ENCODE assay signal across 13 mouse cellular contexts in genomic region chr15:85172054-85172453, GRCm38 (mm10). TPM values are rescaled to one million over a fixed set of nuclear protein-coding genes. Genes with fewer than 3 reads are reported as not detected.
DNase-seq lines count a peak whose midpoint lies in the region; ATAC-seq and TF ChIP-seq lines count a peak whose summit lies in the region.
"Had no signal": no experiment of that assay in that cellular context is flagged by ENCODE, and none has a peak within 500 bp of the region (broad histone marks: within the 10 kb centered on the region; RNA-seq: fewer than 3 reads in every experiment).

No protein-coding gene starts in this region.

- no peak overlapping the region for H3K4me3 ChIP-seq in kidney, embryonic 16.5 days (ENCODE audit: low read length)
- H3K4me3 ChIP-seq in kidney, adult 2 months (ENCODE audit: insufficient read depth, low read depth, low read length), result no peak overlapping the region
- H3K4me3 ChIP-seq: forebrain, embryonic 15.5 days; neural tube, embryonic 13.5 days had no signal

- peaks cover 11% of the 10 kb centered on the region for H3K4me1 ChIP-seq in kidney, embryonic 16.5 days (ENCODE audit: insufficient read depth, low read length)
- no peaks in the 10 kb centered on the region for H3K4me1 ChIP-seq in kidney, adult 2 months (ENCODE audit: control insufficient read depth, insufficient read depth, low read length)

- no peak for TF ChIP-seq POLR2A in kidney, adult 2 months (IDR thresholded peaks at IDR 0.05; ENCODE audit: low read depth, low read length)

- no peak overlapping the region for H3K27ac ChIP-seq in kidney, embryonic 16.5 days (ENCODE audit: low read length)
- no peak overlapping the region for H3K27ac ChIP-seq in kidney, adult 2 months (ENCODE audit: insufficient read depth, low read depth, low read length)
- H3K27ac ChIP-seq: forebrain, embryonic 15.5 days; neural tube, embryonic 13.5 days had no signal

- H3K9me3 ChIP-seq in kidney, embryonic 16.5 days (ENCODE audit: low read length), result no peaks in the 10 kb centered on the region
- H3K9me3 ChIP-seq: forebrain, embryonic 15.5 days; neural tube, embryonic 13.5 days had no signal

- H3K9ac ChIP-seq in kidney, embryonic 16.5 days (replicated peaks; ENCODE audit: low read length), result no peak overlapping the region
- H3K9ac ChIP-seq: forebrain, embryonic 15.5 days; neural tube, embryonic 13.5 days had no signal

- TF ChIP-seq CTCF in kidney, adult 2 months (conservative IDR thresholded peaks at IDR 0.05; ENCODE audit: insufficient read depth, insufficient read length, low read depth, low read length), result no peak

- intact Hi-C loops in heart, postnatal 10 days (cut with DNase I), result no loop called here

- H3K36me3 ChIP-seq in kidney, embryonic 16.5 days (ENCODE audit: insufficient read depth, low read length), result no peaks in the 10 kb centered on the region
- no peaks in the 10 kb centered on the region for H3K36me3 ChIP-seq in kidney, adult 2 months (ENCODE audit: control insufficient read depth, insufficient read depth, low read length)
- H3K36me3 ChIP-seq: forebrain, embryonic 15.5 days; neural tube, embryonic 13.5 days had no signal

- peak; percentile 94 for ATAC-seq in kidney, embryonic 16.5 days (ENCODE audit: low FRiP score, low TSS enrichment)
- ATAC-seq: forebrain, embryonic 15.5 days; Patski had no signal

- 38% methylated on average over 2 of the region's 2 CpGs for WGBS in kidney, embryonic 16.5 days
- WGBS in kidney, adult 2 months, result 81% methylated on average over 2 of the region's 2 CpGs

- H3K4me2 ChIP-seq in kidney, embryonic 16.5 days (replicated peaks; ENCODE audit: low read depth, low read length), result no peak overlapping the region
- H3K4me2 ChIP-seq: forebrain, embryonic 15.5 days; neural tube, embryonic 13.5 days had no signal

- DNase-seq in kidney, adult 2 months, result no peak
- peak; percentile 33 to 68 for DNase-seq in gastrocnemius, adult 8-10 months (ENCODE audit: low spot score in 2 of 2)
- DNase-seq in heart, postnatal 10 days, result peak; percentile 67 to 72
- peak; percentile 56 for DNase-seq in lung, postnatal 25 days (ENCODE audit: low spot score)
- no peak for DNase-seq in cerebellum, postnatal 25 days
- DNase-seq in B cell, adult 2 months, result no peak
- no peak for DNase-seq in adrenal gland, postnatal 25 days
- DNase-seq: spleen, adult 18-20 months had no signal

- H3K27me3 ChIP-seq in kidney, embryonic 16.5 days (ENCODE audit: insufficient read depth, low read length), result no peaks in the 10 kb centered on the region
- H3K27me3 ChIP-seq in kidney, adult 2 months (replicated peaks; ENCODE audit: control insufficient read depth, insufficient read depth, low read length), result no peaks in the 10 kb centered on the region
- H3K27me3 ChIP-seq: forebrain, embryonic 15.5 days; neural tube, embryonic 13.5 days had no signal

RNA-seq across cellular contexts. Expression of gene Fbln1, which starts 33.7 kb away (rescaled TPM):
- polyA plus RNA-seq in kidney, embryonic 16.5 days (2015; fragmentation: Nextera tagmentation; extraction: Ambion mirVana), result 202 and 212 TPM in 2 replicates
- polyA plus RNA-seq in kidney, adult 2 months (2012; rRNA removed), result 16.9 and 29.5 TPM in 2 replicates
- 10 to 100 TPM in 1 of 4 experiments, 1 to 10 TPM in 3; 2.5 to 13.1 (median 5.3) TPM for total RNA-seq in gastrocnemius, adult 8-10 months (2022)
- total RNA-seq in heart, postnatal 10 days (2021), result 10 to 100 TPM; 76.2 to 79.6 TPM
- total RNA-seq in adrenal gland, postnatal 25 days (2021), result 33.0 and 37.1 TPM in 2 replicates
- total RNA-seq: megakaryocyte-erythroid progenitor cell, adult 5-6 weeks had no signal

RNA-seq across cellular contexts. Expression of gene Ribc2, which starts 40.2 kb away (rescaled TPM):
- 0.30 and 0.40 TPM in 2 replicates for polyA plus RNA-seq in kidney, embryonic 16.5 days (2015; fragmentation: Nextera tagmentation; extraction: Ambion mirVana)
- polyA plus RNA-seq in kidney, adult 2 months (2012; rRNA removed), result 0.16 and 0.17 TPM in 2 replicates
- not detected for total RNA-seq in gastrocnemius, adult 8-10 months (2022)
- not detected for total RNA-seq in heart, postnatal 10 days (2021)
- not detected in 2 replicates for total RNA-seq in adrenal gland, postnatal 25 days (2021)
- total RNA-seq: megakaryocyte-erythroid progenitor cell, adult 5-6 weeks had no signal
- polyA plus RNA-seq: Patski had no signal

RNA-seq across cellular contexts. Expression of gene Smc1b, which starts 40.3 kb away (rescaled TPM):
- polyA plus RNA-seq in kidney, embryonic 16.5 days (2015; fragmentation: Nextera tagmentation; extraction: Ambion mirVana), result 0.21 and 0.24 TPM in 2 replicates
- not detected in 2 replicates for polyA plus RNA-seq in kidney, adult 2 months (2012; rRNA removed)
- not detected for total RNA-seq in gastrocnemius, adult 8-10 months (2022)
- total RNA-seq in heart, postnatal 10 days (2021), result under 1 TPM in 1 of 2 experiments, not detected in 1; 0.07 TPM
- not detected in 2 replicates for total RNA-seq in adrenal gland, postnatal 25 days (2021)
- total RNA-seq: megakaryocyte-erythroid progenitor cell, adult 5-6 weeks had no signal
- polyA plus RNA-seq: neural tube, embryonic 13.5 days had no signal

Comparison
In these comparisons a context has a peak if more than half of its experiments do, and no peak if none do; other contexts are left out.
1. DNase-seq: peak in gastrocnemius, adult 8-10 months (2 of 2), heart, postnatal 10 days (2 of 2) and lung, postnatal 25 days (single experiment); none in kidney, adult 2 months (single experiment), cerebellum, postnatal 25 days (0 of 2), B cell, adult 2 months (0 of 2) and adrenal gland, postnatal 25 days (single experiment).